Mouse (Mus musculus) heart, postnatal 0 days (tissue): ENCODE measurements around the gene Plpp7.
A peak's percentile ranks its signal among the peaks of the same experiment; 100 is the strongest.

ENCODE experiments used
- CTCF ChIP-seq: IDR thresholded peaks from 2 replicates; pipeline ENCODE4 v1.5.1; 2016; ENCODE audit warnings: antibody characterized with exemption, control low read depth, low read depth
- EP300 ChIP-seq: IDR thresholded peaks from 2 replicates; pipeline ENCODE4 v1.6.1; 2016; ENCODE audit warnings: antibody characterized with exemption, low read depth

- TF ChIP-seq CTCF, result no peak
- peak; percentile 56; the same call in 1 of the 2 replicates for TF ChIP-seq EP300
These were observed at the start of gene Plpp7 for GRCm38 (mm10) chr2:32095351-32096121.
